Mouse (Mus musculus) forebrain, postnatal 0 days (tissue): ENCODE data around the gene Zfp786. TPM values are rescaled to one million over a fixed set of nuclear protein-coding genes. Genes with fewer than 3 reads are reported as not detected.

Experiments
- ATAC-seq: fragments of 200-750 bp; cut with Nextera tagmentation; 2 replicates; pipeline ENCODE4 v1.8.0; 2017; ENCODE audit warnings: mild to moderate bottlenecking, moderate library complexity
- DNase-seq: peaks from one replicate; pipeline ENCODE4 v3.0.0-alpha.2; 2015
- H3K27ac ChIP-seq: fragments of 300-500 bp; sonication (generic); 2 replicates; pipeline ENCODE4 v1.5.1; 2014; ENCODE audit warnings: low read depth, mild to moderate bottlenecking, antibody characterized with exemption, low read length, moderate library complexity, mixed read lengths
- H3K27me3 ChIP-seq: fragments of 300-500 bp; sonication (generic); 2 replicates; pipeline ENCODE4 v1.6.1; 2014; ENCODE audit warnings: mild to moderate bottlenecking, low read length, mixed read lengths; ENCODE audit not compliant: insufficient read depth
- H3K36me3 ChIP-seq: fragments of 300-500 bp; sonication (generic); 2 replicates; pipeline ENCODE4 v1.6.1; 2014; ENCODE audit warnings: mild to moderate bottlenecking, moderate library complexity; ENCODE audit not compliant: insufficient read depth
- H3K4me1 ChIP-seq: fragments of 300-500 bp; sonication (generic); 2 replicates; pipeline ENCODE4 v1.6.1; 2014; ENCODE audit warnings: antibody characterized with exemption; ENCODE audit not compliant: insufficient read depth
- H3K4me2 ChIP-seq: fragments of 300-500 bp; sonication (generic); 2 replicates; pipeline ENCODE4 v1.6.1; 2014; ENCODE audit warnings: low read depth, mild to moderate bottlenecking, moderate library complexity
- H3K4me3 ChIP-seq: fragments of 300-500 bp; sonication (generic); 2 replicates; pipeline ENCODE4 v1.5.1; 2014; ENCODE audit warnings: low read depth, low read length, mixed read lengths
- H3K9ac ChIP-seq: fragments of 300-500 bp; sonication (generic); 2 replicates; pipeline ENCODE4 v1.6.1; 2014; ENCODE audit warnings: mild to moderate bottlenecking
- H3K9me3 ChIP-seq: fragments of 300-500 bp; sonication (generic); 2 replicates; pipeline ENCODE4 v1.6.1; 2016; ENCODE audit warnings: low read length
- CTCF ChIP-seq: sonication (generic); IDR thresholded peaks from 2 replicates; pipeline ENCODE4 v1.5.1; 2016; ENCODE audit warnings: antibody characterized with exemption, control low read depth, low read depth
- WGBS: fragments of 180-500 bp; shearing (Covaris S2); extraction: QIAGEN DNeasy Blood & Tissue Kit; methylation state at CpG from one replicate; pipeline ENCODE4 v1.1.7; 2014; 5-methylcytosine and 5-hydroxymethylcytosine counted together
- polyA plus RNA-seq: library from polyadenylated mRNA; unstranded; fragments of >200 nt; fragmentation: Nextera tagmentation; extraction: Ambion mirVana; gene quantifications from 2 replicates; pipeline ENCODE4 v1.2.1, GENCODE M21; 2015
- total RNA-seq: library from RNA; depleted of rRNA; stranded (reverse); fragments of >200 nt; gene quantifications from 2 replicates; pipeline ENCODE4 v1.2.3, GENCODE M21; 2014

Zfp786 gene
- total and polyA plus RNA-seq, 2 experiments from 2014 or later, result 5.5 to 22.2 TPM

- peaks cover 84% of the 10 kb centered on the region for H3K36me3 ChIP-seq
- no peak overlapping the region for H3K4me3 ChIP-seq
- H3K27ac ChIP-seq, result no peak overlapping the region
- H3K4me2 ChIP-seq, result no peak overlapping the region
- H3K4me1 ChIP-seq, result no peaks in the 10 kb centered on the region
- no peak overlapping the region for H3K9ac ChIP-seq
- WGBS, result 47% methylated on average over 6 of the region's 6 CpGs
- ATAC-seq, result peak; percentile 72
- DNase-seq, result peak; percentile 68
- H3K9me3 ChIP-seq, result no peaks in the 10 kb centered on the region
- H3K27me3 ChIP-seq, result no peaks in the 10 kb centered on the region
- TF ChIP-seq CTCF, result peak; percentile 80
These were observed 31.6 kb downstream of the Zfp786 start for GRCm38 (mm10) chr6:47799079-47799478.

- ATAC-seq, result peak; percentile 27; the same call in 1 of the 2 replicates
These were observed 36.4 kb downstream of the Zfp786 start for GRCm38 (mm10) chr6:47794106-47794830.

GRCm38 (mm10) chr6:47793284-47793683, 37.4 kb downstream of the Zfp786 start:
- H3K4me1 ChIP-seq, result 0 out of 2 replicates have a peak, but pooled peaks cover 4% of the 10 kb centered on the region
- TF ChIP-seq CTCF, result no peak
- WGBS, result 83% methylated on average over 5 of the region's 5 CpGs
- no peaks in the 10 kb centered on the region for H3K27me3 ChIP-seq
- peaks cover 32% of the 10 kb centered on the region for H3K36me3 ChIP-seq
- no peak for ATAC-seq
- H3K27ac ChIP-seq, result no peak overlapping the region
- no peak overlapping the region for H3K4me3 ChIP-seq
- H3K4me2 ChIP-seq, result no peak overlapping the region
- no peak for DNase-seq
- no peaks in the 10 kb centered on the region for H3K9me3 ChIP-seq
- no peak overlapping the region for H3K9ac ChIP-seq

More at GRCm38 (mm10) chr6:47794106-47794830, 36.4 kb downstream of the Zfp786 start:
- no peak overlapping the region for H3K9ac ChIP-seq
- peak; percentile 54 for TF ChIP-seq CTCF
- H3K27me3 ChIP-seq, result no peaks in the 10 kb centered on the region
- no peak overlapping the region for H3K4me3 ChIP-seq
- 40% methylated on average over 10 of the region's 10 CpGs for WGBS
- no peak overlapping the region for H3K4me2 ChIP-seq
- H3K27ac ChIP-seq, result no peak overlapping the region
- no peaks in the 10 kb centered on the region for H3K4me1 ChIP-seq
- peaks cover 42% of the 10 kb centered on the region for H3K36me3 ChIP-seq
- H3K9me3 ChIP-seq, result no peaks in the 10 kb centered on the region
- peak; percentile 29 for DNase-seq

GRCm38 (mm10) chr6:47792533-47792932, 38.1 kb downstream of the Zfp786 start:
- Histone ChIP-seq H3K27me3 (no peaks in the 10 kb centered on the region), H3K4me1 (0 out of 2 replicates have a peak, but pooled peaks cover 4% of the 10 kb centered on the region), H3K4me2 (no peak overlapping the region), H3K27ac (no peak overlapping the region), H3K9ac (no peak overlapping the region), H3K4me3 (no peak overlapping the region), H3K36me3 (peaks cover 25% of the 10 kb centered on the region), H3K9me3 (no peaks in the 10 kb centered on the region)
- 87% methylated on average over 2 of the region's 2 CpGs for WGBS
- DNase-seq (no peak), ATAC-seq (no peak)
- no peak for TF ChIP-seq CTCF

GRCm38 (mm10) chr6:47790745-47791144, 39.9 kb downstream of the Zfp786 start:
- 71% methylated on average over 2 of the region's 2 CpGs for WGBS
- ATAC-seq, result no peak

GRCm38 (mm10) chr6:47788821-47789220, 41.8 kb downstream of the Zfp786 start:
- ATAC-seq, result peak; percentile 21; the same call in 1 of the 2 replicates
- H3K9me3 ChIP-seq, result no peaks in the 10 kb centered on the region
- H3K27ac ChIP-seq, result peak overlapping the region; percentile 96
- H3K4me1 ChIP-seq, result 0 out of 2 replicates have a peak, but pooled peaks cover 4% of the 10 kb centered on the region
- DNase-seq, result no peak
- WGBS, result 30% methylated on average over 3 of the region's 3 CpGs
- H3K36me3 ChIP-seq, result no peaks in the 10 kb centered on the region
- no peaks in the 10 kb centered on the region for H3K27me3 ChIP-seq
- TF ChIP-seq CTCF, result no peak
- peak overlapping the region; percentile 53 for H3K4me3 ChIP-seq
- H3K9ac ChIP-seq, result peak overlapping the region; percentile 84
- peak overlapping the region; percentile 59 for H3K4me2 ChIP-seq

More at GRCm38 (mm10) chr6:47790745-47791144, 39.9 kb downstream of the Zfp786 start:
- Histone ChIP-seq H3K36me3 (peaks cover 10% of the 10 kb centered on the region), H3K9me3 (no peaks in the 10 kb centered on the region), H3K9ac (no peak overlapping the region), H3K27me3 (no peaks in the 10 kb centered on the region), H3K4me1 (0 out of 2 replicates have a peak, but pooled peaks cover 4% of the 10 kb centered on the region), H3K4me2 (no peak overlapping the region), H3K27ac (no peak overlapping the region), H3K4me3 (no peak overlapping the region)
- no peak for DNase-seq
- no peak for TF ChIP-seq CTCF
